Mouse (Mus musculus): ENCODE data around the gene Tcf20. TPM values are rescaled to one million over a fixed set of nuclear protein-coding genes. Genes with fewer than 3 reads are reported as not detected.

The Tcf20 gene
- 4.0 and 4.4 TPM in 2 replicates for polyA plus RNA-seq (2015; fragmentation: Nextera tagmentation; extraction: Ambion mirVana)

- Histone ChIP-seq H3K9me3 (replicated peaks; ENCODE audit: control insufficient read depth, low read length) (no peaks in the 10 kb centered on the region), H3K36me3 (ENCODE audit: control insufficient read depth, insufficient read depth) (no peaks in the 10 kb centered on the region), H3K27me3 (ENCODE audit: control insufficient read depth, insufficient read depth, low read length) (peaks cover 11% of the 10 kb centered on the region), H3K27ac (ENCODE audit: low read length) (peak within 1 kb of the TSS; percentile 80), H3K4me2 (ENCODE audit: low read depth, low read length) (peak within 1 kb of the TSS; percentile 87), H3K4me3 (ENCODE audit: low read length) (peak within 1 kb of the TSS; percentile 53), H3K4me1 (ENCODE audit: control insufficient read depth, insufficient read depth, low read length) (peaks cover 19% of the 10 kb centered on the region), H3K9ac (ENCODE audit: low read length) (peak within 1 kb of the TSS; percentile 59)
- WGBS: 0% methylated on average over 20 of the region's 20 CpGs
- ATAC-seq (replicated peaks; ENCODE audit: extremely low read depth, insufficient read depth, low FRiP score): peak; percentile 93
These were observed at the start of gene Tcf20 for GRCm38 (mm10) chr15:82987732-82988112. TSS of gene Tcf20 (minus strand) at chr15:82987872.

GRCm38 (mm10) chr15:83036900-83037519 is 49.3 kb upstream of the Tcf20 start:
- ATAC-seq (replicated peaks; ENCODE audit: extremely low read depth, insufficient read depth, low FRiP score): peak; percentile 63
- H3K4me3 ChIP-seq (ENCODE audit: low read length): no peak overlapping the region
- peak overlapping the region; percentile 77 for H3K27ac ChIP-seq (ENCODE audit: low read length)
- H3K36me3 ChIP-seq (ENCODE audit: control insufficient read depth, insufficient read depth): no peaks in the 10 kb centered on the region
- H3K4me2 ChIP-seq (ENCODE audit: low read depth, low read length): peak overlapping the region; percentile 20
- H3K4me1 ChIP-seq (ENCODE audit: control insufficient read depth, insufficient read depth, low read length): peaks cover 51% of the 10 kb centered on the region
- H3K9me3 ChIP-seq (replicated peaks; ENCODE audit: control insufficient read depth, low read length): no peaks in the 10 kb centered on the region
- no peak overlapping the region for H3K9ac ChIP-seq (ENCODE audit: low read length)
- WGBS: 39% methylated on average over 14 of the region's 14 CpGs
- H3K27me3 ChIP-seq (ENCODE audit: control insufficient read depth, insufficient read depth, low read length): 0 out of 2 replicates have a peak, but pooled peaks cover 2% of the 10 kb centered on the region

GRCm38 (mm10) chr15:83036089-83036488 is 48.4 kb upstream of the Tcf20 start:
- Histone ChIP-seq H3K27me3 (ENCODE audit: control insufficient read depth, insufficient read depth, low read length) (0 out of 2 replicates have a peak, but pooled peaks cover 2% of the 10 kb centered on the region), H3K4me1 (ENCODE audit: control insufficient read depth, insufficient read depth, low read length) (peaks cover 51% of the 10 kb centered on the region)

GRCm38 (mm10) chr15:83034275-83034977 is 46.8 kb upstream of the Tcf20 start:
- H3K4me3 ChIP-seq (ENCODE audit: low read length): no peak overlapping the region

More at GRCm38 (mm10) chr15:83036089-83036488, 48.4 kb upstream of the Tcf20 start:
- Histone ChIP-seq H3K27ac (ENCODE audit: low read length) (no peak overlapping the region), H3K4me3 (ENCODE audit: low read length) (no peak overlapping the region), H3K9ac (ENCODE audit: low read length) (no peak overlapping the region), H3K36me3 (ENCODE audit: control insufficient read depth, insufficient read depth) (no peaks in the 10 kb centered on the region), H3K9me3 (replicated peaks; ENCODE audit: control insufficient read depth, low read length) (no peaks in the 10 kb centered on the region), H3K4me2 (ENCODE audit: low read depth, low read length) (no peak overlapping the region)
- ATAC-seq (replicated peaks; ENCODE audit: extremely low read depth, insufficient read depth, low FRiP score): no peak
- WGBS: 59% methylated on average over 7 of the region's 7 CpGs

GRCm38 (mm10) chr15:83032981-83033541 is 45.4 kb upstream of the Tcf20 start, which contains the start of gene Nfam1:
TSS of gene Nfam1 (minus strand) at chr15:83033306.
- ATAC-seq (replicated peaks; ENCODE audit: extremely low read depth, insufficient read depth, low FRiP score): no peak
- H3K9ac ChIP-seq (ENCODE audit: low read length): peak within 1 kb of the TSS; percentile 45; the same call in 1 of the 2 replicates
- H3K27ac ChIP-seq (ENCODE audit: low read length): no peak within 1 kb of the TSS; the same call in 1 of the 2 replicates
- WGBS: 31% methylated on average over 17 of the region's 17 CpGs
- peak within 1 kb of the TSS; percentile 39; the same call in 1 of the 2 replicates for H3K4me2 ChIP-seq (ENCODE audit: low read depth, low read length)
- H3K36me3 ChIP-seq (ENCODE audit: control insufficient read depth, insufficient read depth): no peaks in the 10 kb centered on the region
- peak within 1 kb of the TSS; percentile 22 for H3K4me3 ChIP-seq (ENCODE audit: low read length)
- H3K27me3 ChIP-seq (ENCODE audit: control insufficient read depth, insufficient read depth, low read length): 0 out of 2 replicates have a peak, but pooled peaks cover 2% of the 10 kb centered on the region
- peaks cover 44% of the 10 kb centered on the region for H3K4me1 ChIP-seq (ENCODE audit: control insufficient read depth, insufficient read depth, low read length)
- H3K9me3 ChIP-seq (replicated peaks; ENCODE audit: control insufficient read depth, low read length): no peaks in the 10 kb centered on the region

More at GRCm38 (mm10) chr15:83034275-83034977, 46.8 kb upstream of the Tcf20 start:
- no peak for ATAC-seq (replicated peaks; ENCODE audit: extremely low read depth, insufficient read depth, low FRiP score)
- Histone ChIP-seq H3K9ac (ENCODE audit: low read length) (no peak overlapping the region), H3K4me2 (ENCODE audit: low read depth, low read length) (peak overlapping the region; percentile 39), H3K4me1 (ENCODE audit: control insufficient read depth, insufficient read depth, low read length) (peaks cover 49% of the 10 kb centered on the region), H3K9me3 (replicated peaks; ENCODE audit: control insufficient read depth, low read length) (no peaks in the 10 kb centered on the region), H3K27ac (ENCODE audit: low read length) (no peak overlapping the region), H3K27me3 (ENCODE audit: control insufficient read depth, insufficient read depth, low read length) (0 out of 2 replicates have a peak, but pooled peaks cover 2% of the 10 kb centered on the region), H3K36me3 (ENCODE audit: control insufficient read depth, insufficient read depth) (no peaks in the 10 kb centered on the region)
- WGBS: 14% methylated on average over 17 of the region's 17 CpGs

GRCm38 (mm10) chr15:83030884-83031283 is 43.2 kb upstream of the Tcf20 start:
- peaks cover 33% of the 10 kb centered on the region for H3K4me1 ChIP-seq (ENCODE audit: control insufficient read depth, insufficient read depth, low read length)
- H3K36me3 ChIP-seq (ENCODE audit: control insufficient read depth, insufficient read depth): no peaks in the 10 kb centered on the region
- no peak overlapping the region for H3K9ac ChIP-seq (ENCODE audit: low read length)
- H3K27ac ChIP-seq (ENCODE audit: low read length): no peak overlapping the region
- no peak overlapping the region for H3K4me3 ChIP-seq (ENCODE audit: low read length)
- no peak for ATAC-seq (replicated peaks; ENCODE audit: extremely low read depth, insufficient read depth, low FRiP score)
- 0 out of 2 replicates have a peak, but pooled peaks cover 2% of the 10 kb centered on the region for H3K27me3 ChIP-seq (ENCODE audit: control insufficient read depth, insufficient read depth, low read length)
- H3K4me2 ChIP-seq (ENCODE audit: low read depth, low read length): no peak overlapping the region
- whole genome bisulfite sequencing: 78% methylated on average over 4 of the region's 4 CpGs
- H3K9me3 ChIP-seq (replicated peaks; ENCODE audit: control insufficient read depth, low read length): no peaks in the 10 kb centered on the region

GRCm38 (mm10) chr15:83029725-83030718 is 42.4 kb upstream of the Tcf20 start:
- H3K4me2 ChIP-seq (ENCODE audit: low read depth, low read length): no peak overlapping the region
- no peak overlapping the region for H3K27ac ChIP-seq (ENCODE audit: low read length)
- 0 out of 2 replicates have a peak, but pooled peaks cover 2% of the 10 kb centered on the region for H3K27me3 ChIP-seq (ENCODE audit: control insufficient read depth, insufficient read depth, low read length)
- ATAC-seq (replicated peaks; ENCODE audit: extremely low read depth, insufficient read depth, low FRiP score): no peak
- no peaks in the 10 kb centered on the region for H3K36me3 ChIP-seq (ENCODE audit: control insufficient read depth, insufficient read depth)
- peaks cover 41% of the 10 kb centered on the region for H3K4me1 ChIP-seq (ENCODE audit: control insufficient read depth, insufficient read depth, low read length)
- WGBS: 52% methylated on average over 11 of the region's 11 CpGs
- H3K9me3 ChIP-seq (replicated peaks; ENCODE audit: control insufficient read depth, low read length): no peaks in the 10 kb centered on the region
- no peak overlapping the region for H3K9ac ChIP-seq (ENCODE audit: low read length)
- H3K4me3 ChIP-seq (ENCODE audit: low read length): no peak overlapping the region

GRCm38 (mm10) chr15:83026129-83026528 is 38.5 kb upstream of the Tcf20 start:
- whole genome bisulfite sequencing: 68% methylated on average over 8 of the region's 8 CpGs
- H3K9me3 ChIP-seq (replicated peaks; ENCODE audit: control insufficient read depth, low read length): no peaks in the 10 kb centered on the region
- H3K4me2 ChIP-seq (ENCODE audit: low read depth, low read length): no peak overlapping the region
- H3K27me3 ChIP-seq (ENCODE audit: control insufficient read depth, insufficient read depth, low read length): peaks cover 4% of the 10 kb centered on the region
- H3K9ac ChIP-seq (ENCODE audit: low read length): no peak overlapping the region
- no peaks in the 10 kb centered on the region for H3K36me3 ChIP-seq (ENCODE audit: control insufficient read depth, insufficient read depth)
- H3K4me1 ChIP-seq (ENCODE audit: control insufficient read depth, insufficient read depth, low read length): peaks cover 24% of the 10 kb centered on the region
- no peak overlapping the region for H3K27ac ChIP-seq (ENCODE audit: low read length)
- no peak overlapping the region for H3K4me3 ChIP-seq (ENCODE audit: low read length)
- ATAC-seq (replicated peaks; ENCODE audit: extremely low read depth, insufficient read depth, low FRiP score): no peak
